Mouse (Mus musculus) bone marrow, adult 2 months (tissue): ENCODE data around the gene Olfr686.

ENCODE experiments used
- CTCF ChIP-seq: fragments of 200-500 bp; IDR thresholded peaks from 2 replicates; pipeline ENCODE4 v1.5.1; 2011; ENCODE audit warnings: low read length, control low read depth; ENCODE audit not compliant: control insufficient read depth, insufficient read depth
- POLR2A ChIP-seq: fragments of 200-500 bp; IDR thresholded peaks from 2 replicates; pipeline ENCODE4 v1.6.1; 2011; ENCODE audit warnings: low read depth, mild to moderate bottlenecking, control low read depth, low read length, borderline replicate concordance; ENCODE audit not compliant: control insufficient read depth

DNA sequence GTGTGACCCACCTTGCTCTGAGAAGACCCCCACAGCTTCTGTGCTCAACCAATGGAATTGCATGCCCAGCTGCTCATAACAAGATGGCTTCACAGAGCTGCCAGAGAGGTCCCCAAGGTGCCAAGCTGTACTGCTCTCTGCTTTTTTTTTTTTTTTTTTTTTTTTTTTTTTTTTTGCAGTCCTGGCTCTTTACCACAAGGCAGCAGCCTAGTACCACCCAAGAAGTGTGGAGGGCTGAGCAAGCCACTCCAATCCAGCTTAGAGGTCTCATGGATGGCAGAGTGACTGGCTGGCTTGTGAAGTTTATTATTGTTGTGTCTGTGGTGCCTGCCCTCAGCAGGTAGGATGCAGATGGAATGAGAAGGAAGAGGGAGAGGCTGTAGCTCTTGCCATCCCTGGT, 18.8 kb upstream of the Olfr686 start:
- TF ChIP-seq CTCF (no peak), POLR2A (no peak)
